Mouse (Mus musculus) 3134 (cell line): ENCODE data around the gene Fam240a.

ENCODE experiments used
- DNase-seq: peaks from one replicate; pipeline ENCODE4 v3.0.0-alpha.2; 2011; ENCODE audit warnings: low spot score; ENCODE audit not compliant: insufficient read length; ENCODE audit errors: extremely low read depth

Gene Fam240a

DNA sequence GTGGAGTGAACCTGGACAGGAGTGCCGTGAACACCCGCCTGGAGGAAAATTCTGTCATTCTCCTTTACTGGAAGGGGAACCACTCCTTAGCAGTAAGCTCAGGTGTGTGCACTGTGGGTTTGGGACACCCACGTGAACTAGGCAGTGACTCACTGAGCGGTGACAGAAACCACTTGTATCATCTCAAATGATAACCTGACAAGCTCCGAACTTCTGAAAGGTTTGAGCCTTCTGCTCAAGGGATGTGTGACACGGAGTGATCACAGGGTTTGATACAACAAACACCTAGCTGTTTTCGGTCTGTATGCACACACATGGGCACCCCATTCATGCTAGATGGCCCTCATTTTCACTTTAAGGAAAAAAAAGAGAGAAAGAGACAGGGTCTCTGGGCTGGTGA, at the start of gene Fam240a:
TSS of gene Fam240a (minus strand) at position 76 of the 400 bp plus-strand sequence.
- DNase-seq = no peak

DNA sequence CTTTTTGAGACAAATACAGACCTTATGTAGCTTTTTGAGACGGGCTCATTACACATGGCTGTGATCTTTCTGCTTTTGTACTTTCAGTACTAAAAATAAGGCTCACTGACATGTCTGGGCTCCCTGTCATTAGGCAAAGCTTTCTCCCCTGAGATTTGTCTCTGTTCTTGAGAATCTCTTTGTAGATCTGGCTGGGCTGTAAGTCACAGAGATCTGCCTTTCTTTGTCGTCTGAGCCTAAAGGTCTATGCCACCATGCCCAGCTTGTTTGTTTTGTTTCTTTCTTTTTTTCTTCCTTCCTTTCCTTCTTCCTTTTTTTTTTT, 49.2 kb upstream of the Fam240a start:
- no peak for DNase-seq

GRCm38 (mm10) chr9:110965062-110965909, 48.6 kb upstream of the Fam240a start:
- no peak for DNase-seq

DNA sequence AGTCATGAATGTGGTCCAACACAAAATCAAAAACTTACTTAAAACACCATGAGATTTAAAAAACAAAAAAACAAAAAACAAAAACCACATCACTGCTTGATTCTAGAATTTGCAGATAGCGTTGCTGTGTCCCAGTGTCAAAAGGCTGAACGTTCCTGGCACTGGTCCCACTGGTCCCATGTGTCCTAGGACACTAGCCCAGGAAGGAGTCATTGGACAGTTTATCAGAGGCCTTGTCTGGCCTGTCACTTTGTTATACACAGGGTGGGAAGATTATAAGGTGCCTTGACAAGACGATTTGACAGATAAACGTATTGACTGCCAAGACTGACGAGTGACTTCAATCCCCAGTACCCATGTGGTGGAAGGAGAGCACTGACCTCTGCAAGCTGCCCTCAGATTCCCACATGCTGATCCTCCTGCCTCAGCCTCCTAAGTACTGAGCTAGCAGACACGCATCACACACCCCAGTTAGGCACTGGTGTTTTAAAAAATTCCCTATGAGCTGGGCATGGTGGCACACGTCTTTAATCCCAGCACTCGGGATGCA, 47.0 kb upstream of the Fam240a start:
- DNase-seq = no peak

- no peak for DNase-seq
Observed at GRCm38 (mm10) chr9:110961386-110961785, 44.7 kb upstream of the Fam240a start.

DNA sequence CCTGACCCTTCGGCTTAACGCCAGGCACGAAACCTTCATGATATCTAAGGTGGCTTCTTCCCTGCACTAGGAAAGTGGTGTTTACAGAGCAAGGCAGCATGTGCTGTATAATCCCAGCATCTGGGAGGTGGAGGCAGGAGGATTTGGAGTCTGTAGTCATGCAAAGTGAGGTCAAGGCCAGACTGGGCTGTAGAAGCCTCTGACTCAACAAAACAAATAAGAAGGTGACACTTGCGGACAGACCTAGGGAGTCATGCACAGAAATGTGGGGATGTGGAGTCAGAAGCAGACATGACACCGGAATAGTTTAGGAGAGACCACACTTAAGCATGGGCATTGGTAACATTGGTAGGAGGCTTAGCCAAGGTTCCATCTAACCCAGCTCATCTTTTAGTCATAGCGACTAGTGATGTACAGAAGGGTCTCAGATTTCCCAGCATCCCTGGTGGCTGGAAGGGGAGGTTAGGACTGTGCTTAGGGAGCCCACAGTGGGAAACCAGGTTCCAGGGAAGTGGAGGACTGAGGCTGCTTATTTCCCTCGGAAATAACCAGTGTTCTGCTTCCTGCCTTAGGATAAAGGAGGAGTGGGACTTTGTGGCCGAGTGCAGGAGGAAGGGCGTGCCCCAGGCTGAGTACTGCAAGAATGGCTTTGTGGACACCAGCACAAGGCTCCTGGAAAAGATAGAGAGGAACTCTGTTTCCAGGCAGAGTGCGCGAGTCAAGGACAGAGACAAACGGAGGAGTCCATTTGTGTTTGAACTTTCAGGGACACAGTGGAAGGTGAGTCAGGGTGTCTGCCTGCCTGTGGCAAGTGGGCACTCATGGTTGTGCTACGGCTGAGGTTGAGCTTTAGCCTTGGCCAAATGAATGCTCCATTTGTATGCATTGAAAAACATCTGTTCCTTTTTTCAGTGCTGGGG, 43.8 kb upstream of the Fam240a start:
- DNase-seq = no peak

DNA sequence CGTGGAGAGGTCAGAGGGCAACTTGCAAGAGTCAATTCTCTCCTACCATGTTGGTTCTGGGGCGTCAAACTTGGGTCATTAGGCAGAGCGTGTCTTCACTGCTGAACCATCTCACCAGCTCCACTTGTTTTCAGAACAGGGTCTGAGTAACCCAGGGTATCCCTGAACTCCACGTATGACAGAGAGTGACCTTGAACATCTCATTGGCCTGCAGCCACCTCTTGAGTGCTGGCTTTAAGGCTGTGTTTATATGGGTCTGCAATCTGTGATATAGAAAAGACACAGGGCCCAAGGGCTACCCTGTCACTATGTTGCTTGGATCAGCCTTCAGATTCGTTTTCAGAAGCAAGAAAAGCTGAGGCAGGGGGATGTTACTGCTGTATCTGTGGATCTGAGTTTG, 43.0 kb upstream of the Fam240a start:
- DNase-seq = no peak

DNA sequence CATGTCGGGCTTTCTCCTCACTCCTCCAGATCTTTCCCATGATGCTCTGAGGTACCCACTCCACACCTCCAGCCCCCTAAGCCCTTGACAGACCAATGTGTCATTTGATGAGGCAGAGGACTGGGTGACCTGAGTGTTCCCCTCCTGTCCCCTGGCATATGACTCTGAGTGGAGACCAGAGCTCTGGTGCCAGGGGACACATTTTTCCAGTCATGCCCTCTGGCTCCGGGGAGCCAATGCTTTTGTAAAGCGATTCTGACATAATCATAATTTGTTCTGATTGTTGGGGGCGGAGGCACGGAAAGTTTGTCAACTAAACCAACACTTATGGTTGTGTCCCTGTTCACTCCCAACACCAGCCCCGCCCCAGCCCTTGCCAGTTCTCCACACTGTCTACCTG, 39.3 kb upstream of the Fam240a start:
- no peak for DNase-seq

DNA sequence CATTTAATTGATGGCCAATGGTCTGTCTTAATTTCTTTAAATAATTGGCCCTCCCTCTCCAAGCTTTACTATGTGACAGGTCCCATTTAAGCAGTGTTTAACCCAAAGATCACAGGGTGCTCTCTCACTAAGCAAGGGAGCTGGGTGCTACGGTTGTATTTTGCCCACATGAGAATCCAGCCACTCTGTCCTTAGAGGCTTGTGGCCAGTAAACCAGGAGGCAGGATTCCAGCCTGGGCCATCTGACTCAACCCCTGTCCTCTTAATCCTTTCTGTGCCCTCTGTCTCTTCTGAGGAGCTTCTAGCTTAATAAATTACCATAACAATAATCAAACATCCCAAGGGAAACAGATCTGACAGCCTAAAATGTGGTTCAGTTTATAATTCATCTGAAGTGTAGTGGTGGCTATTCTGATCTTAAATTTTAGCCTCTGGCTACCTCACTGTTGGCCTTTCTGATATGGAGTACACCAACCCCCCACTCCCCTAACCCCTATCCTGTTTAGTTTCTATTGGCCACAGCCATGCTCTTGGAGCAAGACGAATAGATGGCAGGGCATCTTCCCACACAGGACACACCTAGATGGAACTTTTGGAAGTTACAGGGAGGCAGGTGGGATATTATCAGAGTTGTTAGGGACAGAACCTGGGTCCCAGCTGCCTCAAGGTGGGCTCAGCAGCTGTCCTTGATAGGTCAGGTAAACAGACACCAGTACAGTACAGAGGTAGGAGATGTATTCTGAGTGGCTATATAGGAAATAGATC, 38.2 kb upstream of the Fam240a start:
- no peak for DNase-seq

DNA sequence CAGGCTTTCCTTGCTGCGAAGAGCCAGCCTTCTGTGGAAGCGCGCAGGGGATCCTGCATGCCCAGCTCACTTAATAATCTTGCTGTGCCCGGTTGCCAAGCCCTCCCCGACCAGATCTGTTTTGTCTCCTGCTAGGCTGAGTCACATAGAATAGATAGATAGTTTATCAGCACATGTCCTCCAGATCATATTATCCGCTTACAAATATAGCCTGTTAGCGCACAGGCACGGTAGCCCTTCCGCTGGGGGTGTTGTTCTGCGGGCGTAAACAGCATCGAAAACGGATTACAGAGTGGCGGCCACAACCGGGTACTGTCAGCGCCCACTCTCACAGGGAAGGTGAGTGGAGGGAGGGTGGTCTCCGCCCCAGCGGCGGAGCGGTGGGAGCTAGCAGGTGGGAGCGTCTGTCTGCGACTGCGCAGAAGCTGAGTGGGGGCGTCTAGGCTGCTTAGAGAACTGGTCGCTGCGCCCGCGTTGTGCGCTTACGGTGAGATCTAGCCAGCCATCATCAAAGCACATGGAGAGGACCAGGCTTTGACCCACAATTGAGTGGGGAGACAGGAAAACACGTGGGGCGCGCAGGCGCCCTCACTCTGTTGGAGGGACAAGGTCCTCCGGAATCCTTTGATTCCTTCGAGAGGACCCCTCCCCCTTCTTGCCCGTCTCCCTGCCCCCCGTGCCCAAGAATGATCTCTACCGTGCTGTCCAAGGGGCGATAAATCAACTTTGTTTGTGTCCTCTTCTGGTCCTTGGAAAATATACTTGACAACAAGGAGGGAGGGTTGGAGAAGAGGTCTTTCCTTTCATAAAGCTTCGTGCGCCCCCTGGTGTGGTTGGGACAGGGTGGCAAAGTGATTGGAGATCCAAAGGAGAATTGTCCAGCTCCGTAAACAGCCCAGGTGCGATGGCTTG, 37.1 kb upstream of the Fam240a start:
- DNase-seq = no peak

- DNase-seq = no peak
Observed at GRCm38 (mm10) chr9:110952931-110953549, 36.4 kb upstream of the Fam240a start.

GRCm38 (mm10) chr9:110952398-110952797, 35.7 kb upstream of the Fam240a start:
- DNase-seq = no peak

GRCm38 (mm10) chr9:110951866-110952265, 35.2 kb upstream of the Fam240a start:
- DNase-seq = no peak

DNA sequence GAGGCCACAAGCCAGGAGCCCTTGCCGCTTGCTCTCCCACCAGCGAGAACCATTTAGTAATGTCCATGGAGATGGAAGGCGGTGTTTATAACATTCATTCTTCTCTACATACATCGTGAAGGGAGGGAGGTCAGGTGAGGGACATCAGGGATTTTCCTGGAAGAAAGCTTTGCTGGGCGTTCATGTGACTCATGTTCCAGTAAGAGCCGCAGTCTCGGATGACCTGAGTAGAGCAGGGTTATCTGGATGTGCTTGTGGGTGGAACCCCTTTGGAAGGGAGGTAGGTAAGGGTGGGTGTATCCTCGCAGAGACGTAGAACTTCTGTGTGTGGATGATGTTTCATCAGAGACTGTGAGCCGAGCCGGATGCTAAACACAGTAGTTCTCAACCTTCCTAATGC, 34.7 kb upstream of the Fam240a start, which contains the start of gene Lrrc2:
TSS of gene Lrrc2 (plus strand) at position 149 of the 400 bp plus-strand sequence.
- no peak for DNase-seq

GRCm38 (mm10) chr9:110950109-110950508, 33.4 kb upstream of the Fam240a start:
- no peak for DNase-seq

- DNase-seq = no peak
Observed at GRCm38 (mm10) chr9:110948813-110949310, 32.2 kb upstream of the Fam240a start.

GRCm38 (mm10) chr9:110947900-110948299, 31.2 kb upstream of the Fam240a start:
- no peak for DNase-seq

DNA sequence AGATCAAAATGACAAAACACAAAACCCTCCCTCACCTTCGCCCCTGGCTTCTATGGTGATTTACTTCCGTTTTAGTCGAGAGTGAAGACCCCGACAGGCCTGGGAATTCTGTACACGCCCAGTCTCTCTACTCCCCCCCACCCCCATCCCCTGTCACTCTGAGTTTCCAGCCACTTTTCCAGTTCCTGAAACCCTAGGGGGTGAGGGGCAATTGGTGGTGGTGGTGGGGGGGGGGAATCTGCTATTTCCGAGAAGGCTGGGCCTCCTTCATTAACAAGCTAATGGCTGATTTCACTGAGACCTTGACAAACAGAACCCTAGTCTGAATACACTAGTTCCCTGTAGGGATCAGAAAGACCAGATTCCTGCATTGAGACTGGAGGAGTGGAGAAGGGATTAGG, 30.6 kb upstream of the Fam240a start:
- DNase-seq = no peak

DNA sequence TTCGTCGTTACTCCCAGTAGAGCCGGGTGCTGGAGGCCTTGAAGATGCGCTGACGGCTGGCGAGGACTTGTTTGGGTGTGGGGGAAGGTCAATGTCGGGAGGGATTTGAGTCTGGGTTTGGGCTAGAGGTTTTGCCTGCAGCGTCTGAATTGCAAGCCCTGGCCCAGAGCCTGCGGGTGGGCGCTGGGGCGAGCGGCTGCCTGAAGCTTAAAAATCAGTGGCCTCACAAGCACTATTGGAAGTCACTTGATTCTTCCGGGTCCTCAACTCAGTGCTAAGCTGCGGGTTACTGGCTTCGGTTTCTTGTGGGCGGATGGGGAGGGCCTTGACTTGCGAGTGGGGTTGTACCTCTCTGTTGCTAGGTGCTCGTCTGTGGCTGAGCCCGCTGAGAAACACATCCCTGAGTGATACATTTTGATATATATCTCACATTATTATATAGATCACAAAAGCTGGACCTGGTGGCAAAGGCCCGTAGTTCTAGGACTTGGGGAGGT, 29.9 kb upstream of the Fam240a start:
- no peak for DNase-seq
